Mouse (Mus musculus) lung, adult 18-20 months (tissue): ENCODE data around the gene Pcbd1.

Source experiments
- DNase-seq, 2 experiments: peaks; one replicate each; pipeline ENCODE4 v3.0.0; 2022; ENCODE audit warnings: mixed read lengths in 2 of 2

Pcbd1 gene

GRCm38 (mm10) chr10:61089170-61090142 lies at the start of gene Pcbd1:
Gene Pcbd1, plus strand, starts transcription at chr10:61089331.
- peak; percentile 63 to 65 for DNase-seq

DNA sequence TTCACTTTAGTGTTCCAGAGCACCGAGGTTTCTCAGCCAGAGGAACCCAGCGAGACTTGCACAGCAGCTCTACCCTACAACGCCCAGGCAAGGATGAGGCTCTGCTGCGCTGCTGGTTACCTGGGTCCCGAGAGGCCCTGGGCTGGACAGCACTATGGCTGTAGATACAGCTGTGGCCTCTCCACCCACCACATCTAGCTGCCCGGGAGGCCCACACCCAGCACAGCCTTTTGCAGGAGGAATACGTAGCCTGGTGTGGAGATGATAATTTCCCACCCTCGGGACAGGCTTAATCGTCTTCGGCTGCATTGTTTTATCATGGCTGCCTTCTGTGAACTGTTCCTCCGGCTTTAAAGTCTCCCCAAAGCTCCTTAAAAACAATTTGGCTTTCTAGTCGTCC lies 49.5 kb upstream of the Pcbd1 start:
- DNase-seq = no peak

DNA sequence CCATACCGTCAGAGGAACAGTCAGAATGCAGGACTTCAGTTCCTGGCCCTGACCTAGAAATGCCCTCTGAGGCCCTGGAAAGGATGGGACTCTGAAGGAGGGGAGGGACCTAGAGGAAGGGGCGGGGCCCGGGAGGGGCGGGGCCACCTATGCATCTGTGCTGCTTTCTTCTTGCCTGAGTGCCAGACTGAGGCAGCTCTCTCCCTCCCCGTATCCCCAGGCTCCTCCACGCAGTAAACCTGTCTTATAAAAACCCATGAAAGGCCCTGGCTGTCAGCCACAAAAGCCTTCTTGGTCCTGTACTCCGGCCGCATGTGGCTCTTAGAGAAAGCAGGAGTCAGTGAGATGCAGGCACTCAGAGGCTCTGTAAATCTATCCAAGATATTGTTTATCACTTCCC lies 44.0 kb upstream of the Pcbd1 start:
- DNase-seq = no peak

- DNase-seq = peak; percentile 39 to 50
These were observed 37.0 kb upstream of the Pcbd1 start for GRCm38 (mm10) chr10:61051993-61052613.

- DNase-seq = no peak
These were observed 32.5 kb upstream of the Pcbd1 start for GRCm38 (mm10) chr10:61056661-61057060.

GRCm38 (mm10) chr10:61059101-61059500 lies 30.0 kb upstream of the Pcbd1 start:
- DNase-seq = no peak

DNA sequence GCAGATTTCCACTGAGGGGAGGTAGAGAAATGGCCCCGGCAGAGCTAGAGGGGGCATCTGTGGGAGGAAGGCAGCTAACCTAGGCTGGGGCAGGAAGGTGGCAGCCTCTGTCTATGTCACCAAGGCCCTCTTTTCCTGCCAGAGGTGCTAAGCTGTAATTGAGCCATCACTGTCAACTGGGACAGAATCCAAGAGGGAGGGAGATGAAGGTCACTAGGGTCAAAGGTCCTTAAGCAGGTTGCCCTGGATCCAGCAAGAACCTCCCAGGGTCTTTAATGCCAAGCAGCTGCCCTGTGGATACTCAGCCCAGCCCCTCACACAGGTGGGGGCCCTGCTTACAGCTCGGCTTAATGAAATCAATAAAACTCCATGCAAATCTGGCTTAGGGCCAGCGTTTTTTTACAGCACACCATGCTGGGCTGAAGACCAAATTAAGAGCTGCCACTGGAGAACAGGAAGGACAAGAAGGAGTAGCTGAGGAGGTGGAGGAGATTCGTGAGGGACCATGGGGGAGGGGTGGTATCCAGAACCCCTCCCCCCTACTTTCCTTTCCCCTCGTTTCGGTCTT lies 29.5 kb upstream of the Pcbd1 start:
- DNase-seq = no peak

GRCm38 (mm10) chr10:61063271-61063864 lies 25.8 kb upstream of the Pcbd1 start:
- no peak for DNase-seq

DNA sequence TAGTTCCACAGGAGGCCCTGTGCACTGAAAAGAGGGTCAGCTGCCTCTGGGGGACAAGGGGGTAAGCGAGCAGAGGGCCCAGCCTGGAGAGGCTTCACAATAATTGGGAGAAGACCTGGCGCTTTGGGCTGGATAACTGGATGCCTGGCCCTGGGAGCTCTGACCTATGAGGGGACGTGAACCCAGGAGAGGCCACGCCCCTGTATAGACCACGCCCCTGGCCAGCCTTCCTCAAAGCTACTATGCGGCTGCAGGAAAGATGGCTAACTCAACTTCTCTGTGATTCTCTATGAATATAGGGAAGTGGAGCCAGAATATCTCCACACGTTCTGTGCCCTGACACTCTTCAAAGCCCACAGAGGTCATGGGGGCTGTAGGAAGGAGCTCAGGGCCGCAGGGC lies 24.5 kb upstream of the Pcbd1 start:
- DNase-seq = no peak

GRCm38 (mm10) chr10:61065287-61066005 lies 23.7 kb upstream of the Pcbd1 start:
- no peak for DNase-seq

DNA sequence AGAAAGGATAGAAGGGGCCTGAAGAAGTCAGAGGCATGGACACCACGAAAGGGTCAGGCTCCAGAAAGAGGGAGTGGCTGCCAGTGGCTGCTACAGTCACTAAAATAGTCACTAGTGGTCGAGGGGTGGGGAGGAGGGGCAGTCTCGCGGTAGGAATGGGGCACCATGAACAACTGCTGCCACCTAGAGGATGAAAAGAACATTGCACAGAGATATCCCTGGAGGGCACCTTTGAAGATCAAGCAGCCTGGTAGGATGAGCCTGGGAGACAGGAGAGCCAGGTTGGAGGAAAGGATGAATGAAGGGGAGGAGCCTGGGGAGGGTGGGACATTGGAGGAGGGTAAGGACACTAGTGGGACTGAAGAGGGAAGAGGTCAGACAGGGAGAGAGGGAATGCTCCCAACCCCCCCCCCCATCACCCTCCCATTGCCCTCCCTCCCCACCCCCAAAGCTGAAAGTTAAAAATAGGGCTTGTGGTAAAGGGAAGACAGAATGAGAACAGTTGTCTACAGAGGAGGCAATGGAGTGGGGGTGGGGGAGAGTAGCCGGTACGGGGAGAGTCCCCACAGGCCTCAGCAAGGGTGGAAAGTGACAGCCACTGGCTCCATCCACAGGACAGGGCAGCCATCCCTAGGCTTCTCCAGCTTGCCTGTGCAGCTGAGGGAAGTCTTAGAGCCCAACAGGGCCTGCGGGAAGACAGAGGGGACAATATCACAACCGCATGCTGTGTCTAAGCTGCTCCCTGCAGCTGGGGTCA lies 20.5 kb upstream of the Pcbd1 start:
- DNase-seq = peak; percentile 9 to 31

- no peak for DNase-seq
These were observed 19.9 kb upstream of the Pcbd1 start for GRCm38 (mm10) chr10:61069248-61069647.

DNA sequence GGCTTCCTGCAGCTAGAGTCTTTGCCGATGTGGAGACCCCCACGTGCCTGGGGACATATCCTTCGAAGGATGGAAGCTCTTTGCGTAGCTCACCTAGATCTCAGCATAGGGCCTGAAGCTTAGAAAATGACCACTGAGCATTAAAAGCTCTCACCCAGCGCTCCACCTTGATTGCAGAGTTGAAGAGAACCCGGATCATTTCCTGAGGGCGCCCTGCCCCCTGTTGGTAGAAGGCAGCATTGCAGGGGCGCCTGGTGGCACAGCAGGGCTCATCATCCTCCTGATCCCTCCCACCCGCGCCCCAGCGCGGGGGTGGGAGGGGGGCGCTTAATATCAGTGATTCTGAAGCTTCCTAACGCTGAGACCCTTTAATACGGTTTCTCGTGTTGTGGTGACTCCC lies 16.8 kb upstream of the Pcbd1 start:
- DNase-seq = peak in 1 of 2 experiments; percentile 13

- no peak for DNase-seq
These were observed 14.5 kb upstream of the Pcbd1 start for GRCm38 (mm10) chr10:61074643-61075042.

DNA sequence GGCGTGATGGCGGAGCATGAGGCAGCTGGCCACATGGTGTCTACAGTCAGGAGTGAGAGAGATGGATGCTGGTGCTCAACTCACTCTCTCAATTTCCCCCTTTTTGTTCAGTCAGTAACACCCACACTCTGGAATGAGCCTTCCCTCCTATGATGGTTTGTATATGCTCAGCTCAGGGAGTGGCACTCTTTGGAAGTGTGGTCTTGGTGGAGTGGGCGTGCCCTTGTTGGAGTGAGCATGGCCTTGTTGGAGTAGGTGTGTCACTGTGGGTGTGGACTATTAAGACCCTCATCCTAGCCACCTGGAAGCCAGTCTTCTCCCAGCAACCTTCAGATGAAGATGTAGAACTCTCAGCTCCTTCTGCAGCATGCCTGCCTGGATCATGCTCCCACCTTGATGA lies 13.5 kb upstream of the Pcbd1 start:
- no peak for DNase-seq

- peak; percentile 62 to 65 for DNase-seq
These were observed 8.8 kb upstream of the Pcbd1 start for GRCm38 (mm10) chr10:61080227-61080930.

GRCm38 (mm10) chr10:61080931-61081255 lies 8.2 kb upstream of the Pcbd1 start:
- no peak for DNase-seq

- no peak for DNase-seq
These were observed 3.8 kb upstream of the Pcbd1 start for GRCm38 (mm10) chr10:61085364-61085763.

GRCm38 (mm10) chr10:61086502-61086901 lies 2.6 kb upstream of the Pcbd1 start:
- no peak for DNase-seq

GRCm38 (mm10) chr10:61088468-61088867 lies 663 bp upstream of the Pcbd1 start:
- DNase-seq = no peak

DNA sequence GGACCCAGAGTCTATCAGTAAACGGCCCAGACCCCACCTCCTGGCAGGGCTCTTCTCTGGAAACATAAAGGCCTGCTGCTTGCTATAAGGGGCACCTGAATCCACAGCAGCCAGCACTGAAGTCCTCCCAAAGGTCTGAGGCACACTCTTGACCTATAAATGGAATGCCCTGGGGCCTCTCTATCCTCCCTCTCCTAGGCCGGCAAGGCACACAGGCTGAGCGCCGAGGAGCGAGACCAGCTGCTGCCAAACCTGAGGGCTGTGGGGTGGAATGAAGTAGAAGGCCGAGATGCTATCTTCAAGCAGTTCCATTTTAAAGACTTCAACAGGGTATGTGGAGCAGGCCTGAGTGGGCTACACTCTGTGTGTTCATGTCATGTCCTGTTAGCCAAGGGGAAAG lies 2.7 kb downstream of the Pcbd1 start:
- no peak for DNase-seq
